Mouse (Mus musculus) lung, postnatal 0 days (tissue): ENCODE data around the gene Nrsn1.

ENCODE experiments used
- CTCF ChIP-seq: IDR thresholded peaks from 2 replicates; pipeline ENCODE4 v1.5.1; 2016; ENCODE audit warnings: antibody characterized with exemption, mild to moderate bottlenecking
- EP300 ChIP-seq: IDR thresholded peaks from 2 replicates; pipeline ENCODE4 v1.6.1; 2016; ENCODE audit warnings: antibody characterized with exemption, mild to moderate bottlenecking, control low read depth

DNA sequence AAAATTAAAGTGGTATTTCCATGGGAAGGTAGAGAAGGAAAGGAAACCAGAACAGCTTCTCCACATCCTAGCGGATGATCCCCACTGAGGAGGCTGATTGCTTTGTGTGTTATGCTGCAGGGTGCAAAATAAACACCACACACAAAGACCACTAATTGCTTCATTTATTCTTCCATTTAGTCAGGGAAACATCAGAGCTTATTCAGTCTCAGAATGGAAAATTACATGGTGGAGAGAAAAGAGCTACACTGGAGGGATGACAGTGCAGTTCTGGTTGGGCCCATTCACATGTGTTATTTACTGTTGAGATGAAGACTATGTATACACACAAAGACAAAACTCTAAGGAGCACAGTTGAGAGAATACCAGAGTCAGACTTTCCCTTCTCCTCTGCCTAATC, 18.4 kb downstream of the Nrsn1 start:
- TF ChIP-seq CTCF (no peak), EP300 (no peak)
